Mouse (Mus musculus) retina, adult 2 months (tissue): ENCODE results near the gene Wnt3.

ENCODE experiments used
- DNase-seq: peaks from one replicate; pipeline ENCODE4 v3.0.0-alpha.2; 2012; ENCODE audit warnings: low read depth, low spot score

The Wnt3 gene

GRCm38 (mm10) chr11:103840834-103841233, 66.9 kb downstream of the Wnt3 start:
- DNase-seq, result no peak

GRCm38 (mm10) chr11:103848287-103848686, 74.3 kb downstream of the Wnt3 start:
- no peak for DNase-seq

- no peak for DNase-seq
These were observed 78.8 kb downstream of the Wnt3 start for GRCm38 (mm10) chr11:103852590-103853283.

- peak; percentile 63 for DNase-seq
These were observed 79.5 kb downstream of the Wnt3 start for GRCm38 (mm10) chr11:103853284-103853920.

- peak; percentile 53 for DNase-seq
These were observed 80.3 kb downstream of the Wnt3 start for GRCm38 (mm10) chr11:103854294-103854693.

GRCm38 (mm10) chr11:103856641-103857040, 82.7 kb downstream of the Wnt3 start:
- DNase-seq, result no peak

GRCm38 (mm10) chr11:103858760-103859159, 84.8 kb downstream of the Wnt3 start:
- DNase-seq, result no peak

- no peak for DNase-seq
These were observed 86.1 kb downstream of the Wnt3 start for GRCm38 (mm10) chr11:103859933-103860610.

- DNase-seq, result no peak
These were observed 89.0 kb downstream of the Wnt3 start for GRCm38 (mm10) chr11:103862951-103863350.

- DNase-seq, result no peak
These were observed 90.5 kb downstream of the Wnt3 start for GRCm38 (mm10) chr11:103864486-103864885.

- no peak for DNase-seq
These were observed 91.4 kb downstream of the Wnt3 start for GRCm38 (mm10) chr11:103865346-103865745.
